Mouse (Mus musculus) embryonic fibroblast, embryonic 13.5 days (primary cell): ENCODE measurements around the gene Nav2.

Source experiments
- CTCF ChIP-seq: IDR thresholded peaks from 2 replicates; pipeline ENCODE4 v1.5.1; 2011; ENCODE audit warnings: mild to moderate bottlenecking, control low read depth, low read length, moderate library complexity, borderline replicate concordance; ENCODE audit not compliant: insufficient read depth
- POLR2A ChIP-seq: IDR thresholded peaks from 2 replicates; pipeline ENCODE4 v1.6.1; 2011; ENCODE audit warnings: low read depth, mild to moderate bottlenecking, control low read depth, low read length, moderate library complexity

DNA sequence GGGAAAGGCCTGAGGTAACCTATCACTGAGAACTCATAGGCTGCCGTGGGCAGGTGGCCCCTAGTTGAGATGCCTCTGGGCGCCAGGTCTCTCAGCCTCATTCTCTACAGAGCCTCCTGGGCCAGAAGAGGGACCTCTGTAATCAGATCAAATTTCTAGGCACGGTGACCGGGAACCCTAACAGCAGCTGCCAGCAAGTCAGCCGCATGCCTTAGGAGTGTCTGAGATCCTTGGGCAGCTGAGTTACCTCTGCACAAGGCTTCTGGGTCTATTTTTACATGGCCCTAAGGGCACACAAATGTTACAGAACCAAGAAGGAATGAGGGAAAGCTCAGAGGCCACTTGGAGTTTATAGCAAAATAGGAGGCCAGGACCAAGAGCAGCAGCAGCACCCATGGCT lies 470.1 kb downstream of the Nav2 start:
- TF ChIP-seq CTCF: no peak
- TF ChIP-seq POLR2A: no peak
